Mouse (Mus musculus) urinary bladder, postnatal 36 days (tissue): ENCODE measurements at regions not wholly inside any gene's neighbourhood (a gene's known extent, or its start where the extent isn't known, plus 50 kb on each side); places are given as distances from the start of the nearest gene placed in this dataset.

Experiments
- DNase-seq, 2 experiments: peaks; one replicate each; pipeline ENCODE4 v3.0.0; 2022; ENCODE audit warnings: low spot score in 2 of 2, mixed read lengths in 1 of 2

GRCm38 (mm10) chr5:148616426-148616825, 63.8 kb upstream of the Ubl3 start:
- no peak for DNase-seq

DNA sequence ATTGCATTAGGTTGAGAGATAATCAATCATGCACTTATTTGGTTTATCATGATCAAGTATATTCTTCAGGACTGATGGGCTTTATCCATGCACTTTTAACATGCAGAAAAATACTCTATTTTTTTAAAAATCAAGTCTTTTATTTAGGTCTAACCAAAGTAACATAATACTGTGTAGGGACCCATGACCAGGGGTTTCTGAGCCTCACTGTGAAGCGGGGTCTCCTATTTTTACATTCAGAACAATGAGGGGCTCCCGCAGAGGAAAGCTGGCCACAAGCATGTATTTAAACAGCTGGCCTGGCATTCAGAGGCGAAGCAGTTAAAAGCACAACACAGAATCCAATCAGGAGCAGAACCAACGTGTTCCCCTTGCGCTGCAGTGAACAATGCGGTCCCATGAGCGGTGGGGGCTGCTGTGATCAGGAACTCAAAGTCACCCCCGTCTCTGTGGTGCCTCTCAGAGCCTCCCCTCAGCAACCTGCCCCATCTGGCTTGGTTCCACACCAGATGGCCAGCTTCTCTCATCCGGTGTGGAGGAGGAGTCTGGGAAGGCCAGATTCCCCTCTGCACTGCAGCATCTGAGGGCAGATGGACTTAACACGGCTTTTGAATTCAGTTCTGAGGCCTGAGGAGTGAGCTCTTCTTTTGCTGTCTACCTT, 63.2 kb upstream of the Ubl3 start:
- DNase-seq: no peak

- DNase-seq: no peak
Measured at GRCm38 (mm10) chr5:148615117-148615516, 62.5 kb upstream of the Ubl3 start.

DNA sequence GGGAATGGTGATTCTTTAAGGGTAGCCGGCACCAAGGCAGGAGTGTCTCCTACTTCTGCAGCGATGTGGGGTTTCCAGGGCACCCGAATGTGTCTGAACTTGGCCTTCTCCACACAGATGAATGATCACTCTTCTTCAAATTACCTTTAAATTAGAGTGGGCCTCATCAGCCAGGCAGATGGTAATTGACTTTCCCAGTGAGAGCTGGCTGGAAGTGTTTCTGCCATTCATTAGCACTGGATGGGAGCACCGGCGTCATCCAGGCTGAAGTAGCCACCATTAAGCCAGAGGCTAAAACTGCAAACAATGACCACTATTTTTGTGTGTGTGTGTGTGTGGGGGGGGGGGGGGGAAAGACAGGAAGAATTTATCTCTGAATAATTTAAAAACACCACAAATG, 58.7 kb upstream of the Ubl3 start:
- no peak for DNase-seq

GRCm38 (mm10) chr5:148609506-148609880, 56.9 kb upstream of the Ubl3 start:
- DNase-seq: no peak

GRCm38 (mm10) chr5:148608857-148609505, 56.4 kb upstream of the Ubl3 start:
- no peak for DNase-seq

- DNase-seq: peak; percentile 12 to 37
Measured at GRCm38 (mm10) chr5:148608178-148608577, 55.6 kb upstream of the Ubl3 start.

- no peak for DNase-seq
Measured at GRCm38 (mm10) chr5:148605730-148606129, 53.1 kb upstream of the Ubl3 start.
